Mouse (Mus musculus): ENCODE measurements around the gene Hist1h2ab. TPM values are rescaled to one million over a fixed set of nuclear protein-coding genes. Genes with fewer than 3 reads are reported as not detected.

Hist1h2ab gene
- polyA plus RNA-seq, 1 experiment = 1.3 TPM

DNA sequence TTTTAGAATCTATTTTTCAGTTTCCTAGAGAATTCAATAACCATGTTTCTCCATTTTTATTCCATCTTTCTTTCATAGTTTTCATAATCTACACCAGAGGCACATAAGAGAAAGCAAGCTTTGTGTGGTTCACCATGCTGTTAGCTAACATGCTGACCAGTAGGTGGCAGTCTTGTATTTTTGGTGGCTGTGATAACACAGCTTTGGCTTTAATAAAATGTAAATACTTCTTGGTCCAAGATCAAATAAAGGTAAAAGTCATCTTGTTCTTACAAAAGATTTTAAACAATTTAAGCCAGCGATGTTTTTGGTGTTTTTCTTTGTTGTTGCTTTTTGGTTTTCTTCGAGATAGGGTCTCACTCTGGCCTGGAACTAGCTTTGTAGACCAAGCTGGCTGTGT, 41.6 kb downstream of the Hist1h2ab start:
- 33% methylated on average over 2 of the region's 2 CpGs for WGBS
- DNase-seq = peak; percentile 57

DNA sequence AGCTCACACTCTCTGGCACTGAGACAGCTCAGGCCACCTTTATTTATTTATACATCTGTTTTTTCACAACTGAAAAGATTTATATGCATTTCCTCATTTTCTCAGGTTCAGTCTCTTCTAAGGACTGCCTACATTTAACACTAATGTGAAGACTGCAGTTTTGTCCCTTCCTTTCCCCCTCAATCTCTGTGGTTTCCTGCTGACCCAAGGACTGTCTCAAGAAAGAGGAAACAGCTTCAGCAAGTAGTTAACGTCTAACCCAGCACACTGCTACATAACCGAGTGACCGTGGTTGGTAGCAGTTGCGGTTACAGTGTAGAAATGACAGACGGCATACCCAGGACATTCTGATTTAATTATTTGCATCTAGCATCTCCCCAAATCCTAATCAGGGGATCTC, 48.5 kb downstream of the Hist1h2ab start:
- Histone ChIP-seq H3K4me3 (ENCODE audit: insufficient read depth, low read depth, low read length) (no peak overlapping the region), H3K4me1 (ENCODE audit: control insufficient read depth, insufficient read depth, low read length) (no peaks in the 10 kb centered on the region), H3K27ac (ENCODE audit: insufficient read depth, low read depth, low read length) (no peak overlapping the region), H3K27me3 (replicated peaks; ENCODE audit: control insufficient read depth, insufficient read depth, low read length) (no peaks in the 10 kb centered on the region; the same call in 1 of the 2 replicates), H3K36me3 (ENCODE audit: control insufficient read depth, insufficient read depth, low read length) (no peaks in the 10 kb centered on the region)
- DNase-seq = peak; percentile 3
- 41% methylated on average over 5 of the region's 5 CpGs for WGBS
- TF ChIP-seq CTCF (conservative IDR thresholded peaks at IDR 0.05; ENCODE audit: insufficient read depth, insufficient read length, low read depth, low read length) = no peak
- TF ChIP-seq POLR2A (IDR thresholded peaks at IDR 0.05; ENCODE audit: low read depth, low read length) = no peak

More for the DNA sequence above, 41.6 kb downstream of the Hist1h2ab start:
- Histone ChIP-seq H3K27me3 (replicated peaks; ENCODE audit: control insufficient read depth, insufficient read depth, low read length) (no peaks in the 10 kb centered on the region; the same call in 1 of the 2 replicates), H3K4me3 (ENCODE audit: insufficient read depth, low read depth, low read length) (no peak overlapping the region), H3K4me1 (ENCODE audit: control insufficient read depth, insufficient read depth, low read length) (no peaks in the 10 kb centered on the region), H3K27ac (ENCODE audit: insufficient read depth, low read depth, low read length) (no peak overlapping the region), H3K36me3 (ENCODE audit: control insufficient read depth, insufficient read depth, low read length) (no peaks in the 10 kb centered on the region)
- TF ChIP-seq CTCF (conservative IDR thresholded peaks at IDR 0.05; ENCODE audit: insufficient read depth, insufficient read length, low read depth, low read length) (0 out of 2 replicates have a peak, but pooled peaks have one; percentile 18), POLR2A (IDR thresholded peaks at IDR 0.05; ENCODE audit: low read depth, low read length) (no peak)

Other genes with a start within 250 kb of the Hist1h2ab start
- 44.7 and 57.5 TPM in 2 replicates for gene Hist1h4h, start 220.1 kb upstream of the Hist1h2ab start, polyA plus RNA-seq (2012; rRNA removed)
- gene Hist1h2af, start 217.2 kb upstream of the Hist1h2ab start, polyA plus RNA-seq (2012; rRNA removed) = 4.3 and 8.0 TPM in 2 replicates
- gene Hist1h3g, start 215.7 kb upstream of the Hist1h2ab start, polyA plus RNA-seq (2012; rRNA removed) = 0.25 and 0.58 TPM in 2 replicates
- 0.27 and 0.36 TPM in 2 replicates for gene Hist1h2bh, start 207.7 kb upstream of the Hist1h2ab start, polyA plus RNA-seq (2012; rRNA removed)
- 0.74 and 0.87 TPM in 2 replicates for gene Hist1h3f, start 207.1 kb upstream of the Hist1h2ab start, polyA plus RNA-seq (2012; rRNA removed)
- gene Hist1h4f, start 199.5 kb upstream of the Hist1h2ab start, polyA plus RNA-seq (2012; rRNA removed) = 1.4 and 2.5 TPM in 2 replicates
- gene Hist1h1d, start 197.9 kb upstream of the Hist1h2ab start, polyA plus RNA-seq (2012; rRNA removed) = 0.05 and 0.09 TPM in 2 replicates
- gene Hist1h3e, start 188.8 kb upstream of the Hist1h2ab start, polyA plus RNA-seq (2012; rRNA removed) = 3.8 and 4.3 TPM in 2 replicates
- 0.22 and 0.58 TPM in 2 replicates for gene Hist1h2ae, start 179.9 kb upstream of the Hist1h2ab start, polyA plus RNA-seq (2012; rRNA removed)
- gene Hist1h2bg, start 179.7 kb upstream of the Hist1h2ab start, polyA plus RNA-seq (2012; rRNA removed) = 3.1 and 4.6 TPM in 2 replicates
- gene Hist1h2bf, start 176.9 kb upstream of the Hist1h2ab start, polyA plus RNA-seq (2012; rRNA removed) = 0.30 and 0.99 TPM in 2 replicates
- not detected in 2 replicates for gene Hist1h2ad, start 176.7 kb upstream of the Hist1h2ab start, polyA plus RNA-seq (2012; rRNA removed)
- gene Hist1h3d, start 175.4 kb upstream of the Hist1h2ab start, polyA plus RNA-seq (2012; rRNA removed) = 0.68 and 0.88 TPM in 2 replicates
- 3.7 and 5.4 TPM in 2 replicates for gene Hist1h4d, start 169.5 kb upstream of the Hist1h2ab start, polyA plus RNA-seq (2012; rRNA removed)
- 1.2 TPM in 2 replicates for gene Hist1h2be, start 130.0 kb upstream of the Hist1h2ab start, polyA plus RNA-seq (2012; rRNA removed)
- 1.2 and 1.4 TPM in 2 replicates for gene Hist1h1e, start 128.6 kb upstream of the Hist1h2ab start, polyA plus RNA-seq (2012; rRNA removed)
- gene Hist1h2ac, start 67.2 kb upstream of the Hist1h2ab start, polyA plus RNA-seq (2012; rRNA removed) = 0.43 and 0.44 TPM in 2 replicates
- gene Hist1h2bc, start 66.9 kb upstream of the Hist1h2ab start, polyA plus RNA-seq (2012; rRNA removed) = 473 and 571 TPM in 2 replicates
- gene Hist1h1t, start 55.3 kb upstream of the Hist1h2ab start, polyA plus RNA-seq (2012; rRNA removed) = not detected in 2 replicates
- 9.4 and 10.3 TPM in 2 replicates for gene Hist1h4c, start 52.7 kb upstream of the Hist1h2ab start, polyA plus RNA-seq (2012; rRNA removed)
- gene Hfe, start 40.3 kb upstream of the Hist1h2ab start, polyA plus RNA-seq (2012; rRNA removed) = 21.2 and 21.4 TPM in 2 replicates
- 68.7 and 76.0 TPM in 2 replicates for gene Hist1h1c, start 12.3 kb upstream of the Hist1h2ab start, polyA plus RNA-seq (2012; rRNA removed)
- gene Hist1h3c, start 5.5 kb upstream of the Hist1h2ab start, polyA plus RNA-seq (2012; rRNA removed) = 0.39 and 1.1 TPM in 2 replicates
- gene Hist1h2bb, start 4.4 kb upstream of the Hist1h2ab start, polyA plus RNA-seq (2012; rRNA removed) = 2.0 and 2.8 TPM in 2 replicates
- 0.88 and 1.4 TPM in 2 replicates for gene Hist1h3b, start 1.1 kb downstream of the Hist1h2ab start, polyA plus RNA-seq (2012; rRNA removed)
- 3.1 and 5.3 TPM in 2 replicates for gene Hist1h4b, start 5.9 kb downstream of the Hist1h2ab start, polyA plus RNA-seq (2012; rRNA removed)
- gene Hist1h4a, start 10.1 kb downstream of the Hist1h2ab start, polyA plus RNA-seq (2012; rRNA removed) = 0.91 and 2.3 TPM in 2 replicates
- gene Hist1h3a, start 11.3 kb downstream of the Hist1h2ab start, polyA plus RNA-seq (2012; rRNA removed) = 0.74 and 1.5 TPM in 2 replicates
- 0.22 TPM in 1 of 2 replicates, not detected in the other for gene Hist1h1a, start 12.5 kb downstream of the Hist1h2ab start, polyA plus RNA-seq (2012; rRNA removed)
- 0.05 TPM in 1 of 2 replicates, not detected in the other for gene Trim38, start 18.8 kb downstream of the Hist1h2ab start, polyA plus RNA-seq (2012; rRNA removed)
- gene Slc17a2, start 55.9 kb downstream of the Hist1h2ab start, polyA plus RNA-seq (2012; rRNA removed) = 6.9 and 13.7 TPM in 2 replicates
- gene Slc17a3, start 88.3 kb downstream of the Hist1h2ab start, polyA plus RNA-seq (2012; rRNA removed) = 142 and 150 TPM in 2 replicates
- 284 and 312 TPM in 2 replicates for gene Slc17a1, start 116.6 kb downstream of the Hist1h2ab start, polyA plus RNA-seq (2012; rRNA removed)
- gene Slc17a4, start 163.9 kb downstream of the Hist1h2ab start, polyA plus RNA-seq (2012; rRNA removed) = 2.6 and 2.8 TPM in 2 replicates
- gene Hist1h2ba, start 183.0 kb downstream of the Hist1h2ab start, polyA plus RNA-seq (2012; rRNA removed) = 0.33 and 0.41 TPM in 2 replicates
- gene Hist1h2aa, start 183.3 kb downstream of the Hist1h2ab start, polyA plus RNA-seq (2012; rRNA removed) = not detected in 2 replicates
- gene Scgn, start 240.1 kb downstream of the Hist1h2ab start, polyA plus RNA-seq (2012; rRNA removed) = not detected in 2 replicates

All from kidney, adult 2 months (tissue).